Mouse (Mus musculus) yolk sac, embryonic 10.5 days (tissue): ENCODE data around the gene Unc5a.

Experiments used
- DNase-seq: peaks from one replicate; pipeline ENCODE4 v3.0.0-alpha.2; 2017; ENCODE audit warnings: low spot score

Unc5a gene

GRCm38 (mm10) chr13:54955695-54956471, 6.7 kb downstream of the Unc5a start:
- peak; percentile 41 for DNase-seq

- DNase-seq, result no peak
These were observed 8.1 kb downstream of the Unc5a start for GRCm38 (mm10) chr13:54957281-54957680.

- DNase-seq, result no peak
These were observed 10.0 kb downstream of the Unc5a start for GRCm38 (mm10) chr13:54959059-54959701.

- DNase-seq, result no peak
These were observed 10.6 kb downstream of the Unc5a start for GRCm38 (mm10) chr13:54959842-54960241.

- no peak for DNase-seq
These were observed 11.3 kb downstream of the Unc5a start for GRCm38 (mm10) chr13:54960491-54960890.

GRCm38 (mm10) chr13:54965256-54965655, 16.0 kb downstream of the Unc5a start:
- DNase-seq, result no peak

- no peak for DNase-seq
These were observed 18.3 kb downstream of the Unc5a start for GRCm38 (mm10) chr13:54967501-54967900.

- DNase-seq, result no peak
These were observed 19.4 kb downstream of the Unc5a start for GRCm38 (mm10) chr13:54968636-54969035.

- DNase-seq, result no peak
These were observed 20.3 kb downstream of the Unc5a start for GRCm38 (mm10) chr13:54969513-54969912.

GRCm38 (mm10) chr13:54970521-54971247, 21.5 kb downstream of the Unc5a start:
- peak; percentile 38 for DNase-seq

GRCm38 (mm10) chr13:54975546-54975945, 26.3 kb downstream of the Unc5a start:
- DNase-seq, result no peak

GRCm38 (mm10) chr13:54978804-54979203, 29.6 kb downstream of the Unc5a start:
- DNase-seq, result no peak

GRCm38 (mm10) chr13:54980957-54981356, 31.7 kb downstream of the Unc5a start:
- DNase-seq, result no peak

- DNase-seq, result no peak
These were observed 33.8 kb downstream of the Unc5a start for GRCm38 (mm10) chr13:54983001-54983400.

GRCm38 (mm10) chr13:54983614-54984013, 34.4 kb downstream of the Unc5a start:
- no peak for DNase-seq

GRCm38 (mm10) chr13:54987405-54987804, 38.2 kb downstream of the Unc5a start:
- DNase-seq, result no peak

GRCm38 (mm10) chr13:54988181-54988760, 39.1 kb downstream of the Unc5a start:
- DNase-seq, result no peak

GRCm38 (mm10) chr13:54992215-54992614, 43.0 kb downstream of the Unc5a start:
- DNase-seq, result no peak

GRCm38 (mm10) chr13:54994576-54994975, 45.4 kb downstream of the Unc5a start:
- DNase-seq, result peak; percentile 5

GRCm38 (mm10) chr13:54995161-54995560, 46.0 kb downstream of the Unc5a start:
- no peak for DNase-seq

GRCm38 (mm10) chr13:54997568-54997967, 48.4 kb downstream of the Unc5a start:
- DNase-seq, result no peak

GRCm38 (mm10) chr13:55000433-55000832, 51.2 kb downstream of the Unc5a start:
- DNase-seq, result no peak
